Mouse (Mus musculus): ENCODE results near the gene Smad1.

DNA sequence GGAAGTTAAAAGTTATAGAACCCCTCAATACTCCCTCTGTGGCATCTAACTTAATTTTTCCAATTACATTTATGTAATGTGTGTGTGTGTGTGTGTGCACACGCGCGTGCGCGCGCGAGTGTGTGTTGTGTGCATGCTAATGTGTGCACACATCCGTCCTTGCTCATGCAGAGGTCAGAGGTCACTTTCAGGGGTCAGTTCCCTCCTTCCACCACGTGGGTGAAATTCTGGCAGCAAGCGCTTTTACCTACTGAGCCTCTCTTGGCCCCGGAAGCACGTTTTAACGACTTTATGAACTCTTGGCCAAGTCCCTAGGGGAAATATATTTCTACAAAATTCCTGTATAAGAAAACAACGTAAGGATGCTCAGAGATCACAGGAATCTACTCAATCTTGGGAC lies 19.3 kb downstream of the Smad1 start:
- no peak for TF ChIP-seq CTCF (IDR thresholded peaks at IDR 0.05; ENCODE audit: borderline replicate concordance, control insufficient read depth, extremely low read depth, insufficient read depth, low read length, poor library complexity)
- TF ChIP-seq POLR2A (IDR thresholded peaks at IDR 0.05; ENCODE audit: control insufficient read depth, extremely low read depth, insufficient read depth, low read length, poor library complexity) = no peak
